Mouse (Mus musculus): ENCODE measurements around the gene Chmp6.

Gene Chmp6

GRCm38 (mm10) chr11:119958856-119959255 lies 45.6 kb downstream of the Chmp6 start:
- no peak for DNase-seq (ENCODE audit: low read depth, low spot score)

DNA sequence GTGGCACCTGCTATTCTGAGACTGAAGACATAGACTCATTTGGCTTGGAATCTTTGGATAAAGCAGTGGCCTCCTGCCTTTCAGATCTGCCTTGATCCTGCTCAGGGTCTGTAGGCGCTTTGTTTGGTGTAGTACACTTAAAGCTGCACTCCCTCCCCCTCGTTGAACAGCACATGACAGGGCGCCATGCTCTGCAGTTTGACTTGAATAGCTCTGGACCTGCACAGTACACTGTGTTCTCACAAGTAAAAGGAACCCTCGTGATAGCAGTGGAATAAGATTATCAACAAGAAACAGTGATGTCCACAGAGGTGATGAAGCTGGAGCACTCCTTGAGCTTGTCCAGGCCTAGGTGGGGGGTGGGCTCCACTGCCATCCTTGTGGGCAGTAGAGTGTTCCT lies 46.5 kb downstream of the Chmp6 start:
- no peak for DNase-seq (ENCODE audit: low read depth, low spot score)

GRCm38 (mm10) chr11:119960671-119961070 lies 47.4 kb downstream of the Chmp6 start:
- DNase-seq (ENCODE audit: low read depth, low spot score) = no peak

DNA sequence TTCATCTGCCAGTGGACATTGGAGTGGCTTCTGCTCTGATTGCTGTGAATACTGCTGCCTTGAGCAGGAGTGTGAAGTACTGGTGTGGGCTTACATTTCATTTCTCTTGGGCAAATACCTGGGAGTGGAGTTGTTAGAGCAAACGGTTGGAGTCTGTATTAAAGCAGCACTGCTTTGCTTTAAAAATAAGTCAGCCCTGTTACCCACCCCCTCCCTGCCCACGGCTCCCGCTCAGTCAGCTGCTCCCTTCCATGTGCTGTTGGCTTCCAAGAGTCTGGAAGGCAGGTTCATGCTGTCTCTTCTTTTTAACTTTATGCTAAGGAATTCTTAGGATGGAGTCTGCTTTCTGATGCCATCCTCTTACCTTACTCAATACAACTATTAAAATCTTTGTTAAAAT lies 48.3 kb downstream of the Chmp6 start:
- no peak for DNase-seq (ENCODE audit: low read depth, low spot score)

- no peak for DNase-seq (ENCODE audit: low read depth, low spot score)
Observed at GRCm38 (mm10) chr11:119965053-119965452, 51.8 kb downstream of the Chmp6 start.

DNA sequence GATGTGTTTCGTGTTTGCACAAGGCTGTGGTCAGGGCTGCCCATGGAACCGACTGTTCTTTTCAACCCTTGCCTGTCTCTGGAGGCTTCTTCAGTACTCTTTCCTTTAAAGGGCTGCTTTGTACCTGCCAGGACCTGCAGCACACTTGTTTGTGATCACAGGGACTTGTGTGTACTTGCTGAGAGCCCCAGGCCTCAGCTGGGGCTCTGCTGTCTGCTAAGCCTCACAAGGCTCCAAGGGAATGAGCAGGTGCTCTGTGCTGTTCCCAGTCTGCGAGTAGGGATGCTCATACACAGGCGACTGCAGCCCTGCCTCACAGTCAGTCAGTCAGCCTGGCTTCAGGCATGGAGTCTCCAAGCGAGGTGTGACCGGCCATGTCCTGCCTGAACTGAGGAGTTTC lies 53.1 kb downstream of the Chmp6 start:
- no peak for DNase-seq (ENCODE audit: low read depth, low spot score)

- no peak for DNase-seq (ENCODE audit: low read depth, low spot score)
Observed at GRCm38 (mm10) chr11:119967401-119967800, 54.2 kb downstream of the Chmp6 start.

- DNase-seq (ENCODE audit: low read depth, low spot score) = no peak
Observed at GRCm38 (mm10) chr11:119967892-119968291, 54.7 kb downstream of the Chmp6 start.
